Mouse (Mus musculus) forebrain, embryonic 15.5 days (tissue): ENCODE data around the gene Cfap77. TPM values are rescaled to one million over a fixed set of nuclear protein-coding genes. Genes with fewer than 3 reads are reported as not detected.
A peak's percentile ranks its signal among the peaks of the same experiment; 100 is the strongest.
"Not testable (repeated sequence)": the region's sequence is repeated elsewhere in the genome, so short reads cannot be mapped to it uniquely, and the experiment has no call there.

Source experiments
- ATAC-seq: fragments of 200-750 bp; cut with Nextera tagmentation; replicated peaks from 2 replicates; pipeline ENCODE4 v1.8.0; 2017; ENCODE audit warnings: mild to moderate bottlenecking, moderate TSS enrichment, moderate library complexity
- H3K27ac ChIP-seq: fragments of 300-500 bp; sonication (generic); replicated peaks from 2 replicates; pipeline ENCODE4 v1.5.1; 2015; ENCODE audit warnings: mild to moderate bottlenecking, inconsistent platforms
- H3K27me3 ChIP-seq: fragments of 300-500 bp; sonication (generic); 2 replicates; pipeline ENCODE4 v1.6.1; 2015; ENCODE audit warnings: inconsistent platforms
- H3K36me3 ChIP-seq: fragments of 300-500 bp; sonication (generic); 2 replicates; pipeline ENCODE4 v1.6.1; 2015; ENCODE audit warnings: mild to moderate bottlenecking, inconsistent platforms
- H3K4me1 ChIP-seq: fragments of 300-500 bp; sonication (generic); 2 replicates; pipeline ENCODE4 v1.6.1; 2015; ENCODE audit warnings: inconsistent platforms
- H3K4me2 ChIP-seq: fragments of 300-500 bp; sonication (generic); replicated peaks from 2 replicates; pipeline ENCODE4 v1.6.1; 2015; ENCODE audit warnings: mild to moderate bottlenecking, inconsistent platforms
- H3K4me3 ChIP-seq: fragments of 300-500 bp; sonication (generic); 2 replicates; pipeline ENCODE4 v1.5.1; 2015; ENCODE audit warnings: mild to moderate bottlenecking, inconsistent platforms
- H3K9ac ChIP-seq: fragments of 300-500 bp; sonication (generic); replicated peaks from 2 replicates; pipeline ENCODE4 v1.6.1; 2015; ENCODE audit warnings: mild to moderate bottlenecking, inconsistent platforms
- H3K9me3 ChIP-seq: fragments of 300-500 bp; sonication (generic); 2 replicates; pipeline ENCODE4 v1.6.1; 2016; ENCODE audit warnings: inconsistent platforms
- WGBS: fragments of 180-500 bp; shearing (Covaris S2); methylation state at CpG from one replicate; pipeline ENCODE4 v1.1.7; 2015; ENCODE audit warnings: mixed read lengths; 5-methylcytosine and 5-hydroxymethylcytosine counted together
- polyA plus RNA-seq: library from polyadenylated mRNA; unstranded; fragments of >200 nt; fragmentation: Nextera tagmentation; extraction: Ambion mirVana; gene quantifications from 2 replicates; pipeline ENCODE4 v1.2.1, GENCODE M21; 2015

The Cfap77 gene
- 0.26 TPM in 1 of 2 replicates, not detected in the other for polyA plus RNA-seq

GRCm38 (mm10) chr2:29054991-29055390 lies at the start of gene Cfap77:
Gene Cfap77, minus strand, starts transcription at chr2:29055066.
- WGBS, result 0% methylated on average over 25 of the region's 25 CpGs
- H3K4me2 ChIP-seq, result peak within 1 kb of the TSS; percentile 75
- H3K36me3 ChIP-seq, result no peaks in the 10 kb centered on the region
- no peak within 1 kb of the TSS for H3K27ac ChIP-seq
- H3K4me1 ChIP-seq, result peaks cover 13% of the 10 kb centered on the region
- H3K9me3 ChIP-seq, result no peaks in the 10 kb centered on the region
- peak; percentile 60 for ATAC-seq
- H3K9ac ChIP-seq, result peak within 1 kb of the TSS; percentile 56
- H3K27me3 ChIP-seq, result peaks cover 63% of the 10 kb centered on the region
- peak within 1 kb of the TSS; percentile 49 for H3K4me3 ChIP-seq

DNA sequence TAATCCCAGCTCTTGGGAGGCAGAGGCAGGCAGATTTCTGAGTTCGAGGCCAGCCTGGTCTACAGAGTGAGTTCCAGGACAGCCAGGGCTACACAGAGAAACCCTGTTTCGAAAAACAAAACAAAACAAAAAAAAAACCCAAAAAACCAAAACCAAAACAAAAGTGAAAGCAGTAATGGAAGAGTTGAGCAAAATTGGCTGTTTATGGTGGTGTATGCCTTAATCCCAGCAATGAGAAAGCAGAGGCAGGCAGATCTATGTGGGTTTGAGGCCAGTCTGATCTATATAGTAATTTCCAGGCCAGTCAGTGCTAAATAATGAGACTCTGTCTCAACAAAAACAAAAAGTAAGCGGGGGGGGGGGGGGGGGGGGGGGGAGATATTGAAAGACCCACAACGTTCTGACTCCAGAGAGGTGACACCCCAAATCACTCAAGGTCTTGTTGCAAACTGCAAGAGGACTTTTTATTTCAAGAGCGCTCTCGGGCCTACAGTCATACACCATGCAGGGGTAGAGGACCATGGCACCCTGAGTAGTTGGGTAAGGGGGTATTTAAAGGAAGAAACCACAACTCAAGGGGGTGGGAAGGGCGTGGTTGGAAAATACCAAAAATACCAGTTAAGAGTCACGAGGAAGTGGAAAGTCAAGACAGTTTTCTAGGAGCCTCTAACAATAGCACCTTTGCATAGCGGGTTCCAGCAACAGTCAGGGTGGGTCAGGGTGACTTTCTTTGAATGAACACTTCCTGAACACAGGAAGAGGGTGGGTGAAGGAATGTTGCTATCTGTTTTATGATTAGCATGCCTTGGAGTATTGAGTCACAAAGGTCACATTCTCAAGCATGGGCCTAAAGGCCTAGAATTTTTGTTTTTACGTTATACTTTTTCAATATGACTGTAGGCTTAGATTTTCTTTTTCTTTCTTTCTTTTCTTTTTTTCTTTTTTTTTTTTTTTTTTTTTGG lies 47.8 kb upstream of the Cfap77 start:
- H3K4me1 ChIP-seq, H3K27me3 ChIP-seq, H3K4me3 ChIP-seq, ATAC-seq, H3K9ac ChIP-seq, H3K27ac ChIP-seq, H3K9me3 ChIP-seq, H3K36me3 ChIP-seq, H3K4me2 ChIP-seq: not testable (repeated sequence)
- WGBS, result 82% methylated on average over 10 of the region's 10 CpGs

DNA sequence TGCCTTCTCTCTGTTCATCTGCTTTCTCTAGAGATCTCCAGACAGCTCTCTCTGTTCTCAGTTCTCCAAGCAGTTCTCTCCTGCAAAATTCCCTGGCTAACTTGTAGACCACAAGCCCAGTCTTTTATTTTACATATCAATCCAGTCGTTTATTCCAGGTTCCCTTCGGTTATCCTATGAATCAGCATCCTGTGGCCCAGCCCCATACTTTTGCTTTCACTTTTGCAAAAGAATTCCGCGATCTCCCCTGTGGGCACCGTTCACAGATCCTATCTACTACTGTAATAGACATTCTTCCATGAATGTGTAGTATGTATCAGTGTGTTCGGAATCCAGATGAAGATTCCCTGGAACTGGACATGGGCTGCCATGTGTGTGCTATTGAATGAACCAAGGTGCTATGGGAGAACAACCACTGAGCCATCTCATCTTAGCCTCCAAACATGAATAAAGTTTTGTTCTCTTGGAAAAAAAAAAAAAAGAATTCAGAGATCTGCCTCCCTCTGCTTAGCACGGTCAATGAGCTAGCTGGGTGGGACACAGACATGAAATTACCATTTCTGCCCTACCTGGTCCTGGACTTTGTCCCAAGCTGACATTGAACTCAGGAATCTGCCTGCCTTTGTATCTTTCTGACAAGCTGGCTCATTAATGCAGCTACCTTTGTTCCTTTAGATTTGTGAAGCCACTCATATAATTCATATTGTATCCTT lies 46.1 kb upstream of the Cfap77 start:
- Histone ChIP-seq H3K27ac (no peak overlapping the region), H3K9me3 (no peaks in the 10 kb centered on the region), H3K27me3 (no peaks in the 10 kb centered on the region), H3K4me3 (no peak overlapping the region), H3K4me2 (no peak overlapping the region), H3K9ac (no peak overlapping the region), H3K36me3 (no peaks in the 10 kb centered on the region), H3K4me1 (no peaks in the 10 kb centered on the region)
- no peak for ATAC-seq
- 79% methylated on average over 7 of the region's 7 CpGs for WGBS

DNA sequence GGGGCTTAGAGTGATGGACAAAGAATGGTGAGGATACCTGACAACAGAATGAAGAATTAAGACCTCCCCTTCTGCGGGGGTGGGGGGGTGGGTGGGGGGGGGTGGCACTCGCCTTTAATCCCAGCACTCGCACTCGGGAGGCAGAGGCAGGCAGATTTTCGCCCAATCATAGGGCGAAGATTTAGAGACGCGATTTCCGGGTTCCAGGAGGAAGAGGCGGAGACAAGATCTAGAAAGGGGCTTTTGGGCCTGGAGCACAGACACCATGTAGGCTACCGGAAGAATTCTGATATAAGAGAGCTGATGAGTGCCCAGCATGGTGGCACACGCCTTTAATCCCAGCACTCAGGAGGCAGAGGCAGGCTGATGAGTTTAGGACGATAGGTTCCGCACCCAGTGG lies 44.8 kb upstream of the Cfap77 start:
- ATAC-seq, result no peak
- H3K9ac ChIP-seq, result no peak overlapping the region
- no peaks in the 10 kb centered on the region for H3K9me3 ChIP-seq
- WGBS, result 91% methylated on average over 14 of the region's 14 CpGs
- H3K27me3 ChIP-seq, result no peaks in the 10 kb centered on the region
- H3K27ac ChIP-seq, result no peak overlapping the region
- H3K4me2 ChIP-seq, result no peak overlapping the region
- H3K4me1 ChIP-seq, result no peaks in the 10 kb centered on the region
- no peaks in the 10 kb centered on the region for H3K36me3 ChIP-seq
- no peak overlapping the region for H3K4me3 ChIP-seq

DNA sequence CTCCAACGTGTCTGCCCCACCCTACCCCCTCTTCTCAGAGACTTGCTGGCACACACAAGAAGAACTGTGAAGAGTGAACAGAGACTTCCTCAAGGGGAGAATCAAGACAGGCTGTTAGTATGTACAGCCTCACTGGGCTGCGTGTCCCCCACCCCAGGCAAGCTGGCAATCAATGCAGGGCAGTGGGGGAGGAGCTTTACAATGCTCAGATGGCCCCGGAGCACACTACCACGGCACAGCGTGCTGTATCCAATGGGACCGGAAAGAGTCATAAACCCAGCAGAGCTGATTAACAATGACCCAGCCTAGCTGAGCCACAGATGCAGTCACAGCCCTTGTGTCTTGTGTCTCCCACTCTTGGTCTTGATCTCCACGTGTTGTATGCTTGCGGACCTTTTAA lies 43.9 kb upstream of the Cfap77 start:
- no peak overlapping the region for H3K9ac ChIP-seq
- H3K4me2 ChIP-seq, result no peak overlapping the region
- WGBS, result 81% methylated on average over 8 of the region's 8 CpGs
- H3K36me3 ChIP-seq, result no peaks in the 10 kb centered on the region
- no peaks in the 10 kb centered on the region for H3K27me3 ChIP-seq
- ATAC-seq, result no peak
- H3K9me3 ChIP-seq, result no peaks in the 10 kb centered on the region
- no peak overlapping the region for H3K4me3 ChIP-seq
- H3K4me1 ChIP-seq, result no peaks in the 10 kb centered on the region
- no peak overlapping the region for H3K27ac ChIP-seq

GRCm38 (mm10) chr2:29097955-29098354 lies 43.1 kb upstream of the Cfap77 start:
- H3K36me3 ChIP-seq, H3K27ac ChIP-seq, H3K9ac ChIP-seq, ATAC-seq, H3K27me3 ChIP-seq, H3K4me1 ChIP-seq, H3K9me3 ChIP-seq, H3K4me3 ChIP-seq, H3K4me2 ChIP-seq: not testable (repeated sequence)
- WGBS, result 95% methylated on average over 5 of the region's 5 CpGs

DNA sequence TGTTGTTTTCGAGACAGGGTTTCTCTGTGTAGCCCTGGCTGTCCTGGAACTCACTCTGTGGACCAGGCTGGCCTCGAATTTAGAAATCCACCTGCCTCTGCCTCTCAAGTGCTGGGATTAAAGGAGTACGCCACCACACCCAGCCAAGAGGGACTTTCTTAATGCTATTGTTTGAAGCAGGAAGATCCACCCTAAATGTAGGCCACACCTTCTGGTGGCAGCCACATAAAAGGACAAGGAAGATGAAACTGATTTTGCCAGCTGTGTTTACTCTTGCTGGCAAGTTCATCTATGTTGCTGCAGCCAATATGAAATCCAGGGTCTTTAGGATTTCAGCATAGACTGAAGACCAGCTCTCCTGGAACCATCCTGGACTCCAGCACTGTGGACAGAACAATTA lies 42.6 kb upstream of the Cfap77 start:
- Histone ChIP-seq H3K9me3 (no peaks in the 10 kb centered on the region), H3K4me3 (no peak overlapping the region), H3K4me2 (no peak overlapping the region), H3K9ac (no peak overlapping the region), H3K4me1 (no peaks in the 10 kb centered on the region), H3K27ac (no peak overlapping the region), H3K36me3 (no peaks in the 10 kb centered on the region), H3K27me3 (no peaks in the 10 kb centered on the region)
- 83% methylated on average over 3 of the region's 3 CpGs for WGBS
- no peak for ATAC-seq

GRCm38 (mm10) chr2:29096751-29097150 lies 41.9 kb upstream of the Cfap77 start:
- Histone ChIP-seq H3K4me1 (no peaks in the 10 kb centered on the region), H3K36me3 (no peaks in the 10 kb centered on the region), H3K4me2 (no peak overlapping the region), H3K27ac (no peak overlapping the region), H3K9ac (no peak overlapping the region), H3K4me3 (no peak overlapping the region), H3K9me3 (no peaks in the 10 kb centered on the region), H3K27me3 (no peaks in the 10 kb centered on the region)
- ATAC-seq, result no peak
- 35% methylated on average over 4 of the region's 4 CpGs for WGBS

DNA sequence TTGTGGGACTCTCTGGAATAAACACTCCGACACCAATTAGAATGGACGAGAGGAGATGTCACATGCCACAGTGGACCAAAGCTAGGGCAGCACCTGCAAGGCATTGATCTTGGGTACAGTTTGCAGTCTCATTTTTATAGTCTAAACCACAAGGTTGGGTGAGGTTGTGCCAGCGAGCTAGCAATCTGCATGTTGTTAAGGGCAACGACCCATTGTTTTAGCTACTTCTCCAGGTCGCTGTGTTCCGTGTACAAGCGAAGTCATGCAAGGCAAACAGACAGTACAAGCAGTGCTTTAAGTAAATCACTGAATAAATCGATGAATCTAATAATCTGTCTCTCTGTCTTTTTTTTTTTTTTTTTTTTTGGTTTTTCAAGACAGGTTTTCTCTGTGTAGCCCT lies 40.8 kb upstream of the Cfap77 start:
- Histone ChIP-seq H3K9me3 (no peaks in the 10 kb centered on the region), H3K36me3 (no peaks in the 10 kb centered on the region), H3K27ac (no peak overlapping the region), H3K27me3 (no peaks in the 10 kb centered on the region), H3K4me1 (no peaks in the 10 kb centered on the region), H3K4me2 (no peak overlapping the region), H3K9ac (no peak overlapping the region), H3K4me3 (no peak overlapping the region)
- 91% methylated on average over 8 of the region's 8 CpGs for WGBS
- no peak for ATAC-seq

DNA sequence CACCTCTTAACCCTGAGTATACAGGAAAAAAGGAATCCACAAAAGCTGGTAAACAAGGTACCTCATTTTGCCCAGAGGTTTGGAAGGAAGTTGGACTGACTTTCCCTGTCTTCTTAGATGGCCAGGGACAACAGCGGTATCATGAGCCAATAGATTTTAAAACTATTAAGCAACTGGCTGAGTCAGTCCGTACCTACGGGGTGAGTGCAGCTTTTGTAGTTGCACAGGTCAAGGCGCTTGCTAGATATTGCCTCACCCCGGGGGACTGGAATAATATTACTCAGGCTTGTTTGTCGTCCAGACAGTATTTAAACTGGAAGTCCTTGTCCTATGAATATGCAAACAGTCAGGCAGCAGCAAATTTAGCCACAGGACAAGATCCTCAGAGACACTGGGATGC lies 34.4 kb upstream of the Cfap77 start:
- H3K4me2 ChIP-seq, ATAC-seq: not testable (repeated sequence)
- WGBS, result 89% methylated on average over 6 of the region's 6 CpGs

DNA sequence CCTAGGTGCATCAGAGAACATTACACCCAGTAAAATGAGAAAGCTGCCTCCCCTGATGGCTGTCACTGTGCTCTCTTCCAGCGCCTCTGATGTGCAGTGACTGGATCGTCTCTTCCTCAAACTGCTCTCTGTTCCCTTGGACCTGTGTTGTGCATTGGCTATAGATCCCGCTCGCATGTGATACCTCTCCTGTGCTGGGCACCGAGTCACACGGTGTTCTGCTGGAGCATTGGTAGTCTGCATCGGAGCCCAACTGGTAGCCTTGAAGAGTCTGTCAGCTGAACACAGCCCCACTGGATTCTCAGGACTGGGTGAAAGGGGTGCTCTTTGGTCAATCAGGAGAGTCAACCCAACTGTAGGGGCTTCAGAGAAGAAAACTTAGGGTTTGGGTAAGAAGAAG lies 31.2 kb upstream of the Cfap77 start:
- Histone ChIP-seq H3K27ac (no peak overlapping the region), H3K4me2 (no peak overlapping the region), H3K4me3 (no peak overlapping the region), H3K36me3 (peaks cover 46% of the 10 kb centered on the region), H3K27me3 (no peaks in the 10 kb centered on the region), H3K9me3 (no peaks in the 10 kb centered on the region), H3K9ac (no peak overlapping the region), H3K4me1 (no peaks in the 10 kb centered on the region)
- no peak for ATAC-seq
- 93% methylated on average over 7 of the region's 7 CpGs for WGBS

More for the DNA sequence above, 34.4 kb upstream of the Cfap77 start:
- H3K4me3 ChIP-seq, H3K4me1 ChIP-seq, H3K27ac ChIP-seq, H3K9ac ChIP-seq, H3K27me3 ChIP-seq, H3K9me3 ChIP-seq: not testable (repeated sequence)
- peaks cover 25% of the 10 kb centered on the region for H3K36me3 ChIP-seq

GRCm38 (mm10) chr2:29081965-29082364 lies 27.1 kb upstream of the Cfap77 start:
- Histone ChIP-seq H3K4me1 (no peaks in the 10 kb centered on the region), H3K27me3 (no peaks in the 10 kb centered on the region), H3K4me2 (no peak overlapping the region), H3K27ac (no peak overlapping the region), H3K9ac (no peak overlapping the region), H3K4me3 (no peak overlapping the region), H3K36me3 (peaks cover 77% of the 10 kb centered on the region), H3K9me3 (no peaks in the 10 kb centered on the region)
- 75% methylated on average over 3 of the region's 3 CpGs for WGBS
- no peak for ATAC-seq
